Mouse (Mus musculus) hindbrain, embryonic 14.5 days (tissue): ENCODE measurements at regions not wholly inside any gene's neighbourhood (a gene's known extent, or its start where the extent isn't known, plus 50 kb on each side); places are given as distances from the start of the nearest gene placed in this dataset.

Experiments used
- ATAC-seq: fragments of 200-750 bp; cut with Nextera tagmentation; 2 replicates; pipeline ENCODE4 v1.8.0; 2017; ENCODE audit warnings: moderate number of reproducible peaks, mild to moderate bottlenecking, moderate TSS enrichment, moderate library complexity; ENCODE audit not compliant: low FRiP score
- DNase-seq: peaks from one replicate; pipeline ENCODE4 v3.0.0-alpha.2; 2015; ENCODE audit warnings: low spot score
- H3K27ac ChIP-seq: fragments of 300-500 bp; sonication (generic); 2 replicates; pipeline ENCODE4 v1.5.1; 2014; ENCODE audit warnings: mild to moderate bottlenecking, moderate library complexity
- H3K27me3 ChIP-seq: fragments of 300-500 bp; sonication (generic); 2 replicates; pipeline ENCODE4 v1.6.1; 2014; ENCODE audit warnings: mild to moderate bottlenecking, low read length, mixed read lengths; ENCODE audit not compliant: control insufficient read depth, insufficient read depth
- H3K36me3 ChIP-seq: fragments of 300-500 bp; sonication (generic); replicated peaks from 2 replicates; pipeline ENCODE4 v1.6.1; 2014; ENCODE audit not compliant: control insufficient read depth, insufficient read depth
- H3K4me1 ChIP-seq: fragments of 300-500 bp; sonication (generic); replicated peaks from 2 replicates; pipeline ENCODE4 v1.6.1; 2014; ENCODE audit warnings: antibody characterized with exemption, low read length, mixed read lengths; ENCODE audit not compliant: control insufficient read depth, insufficient read depth
- H3K4me2 ChIP-seq: fragments of 300-500 bp; sonication (generic); replicated peaks from 2 replicates; pipeline ENCODE4 v1.6.1; 2014; ENCODE audit warnings: mild to moderate bottlenecking, moderate library complexity
- H3K4me3 ChIP-seq: fragments of 300-500 bp; sonication (generic); replicated peaks from 2 replicates; pipeline ENCODE4 v1.5.1; 2014; ENCODE audit warnings: mild to moderate bottlenecking, low read length
- H3K9ac ChIP-seq: fragments of 300-500 bp; sonication (generic); 2 replicates; pipeline ENCODE4 v1.6.1; 2014
- H3K9me3 ChIP-seq: fragments of 300-500 bp; sonication (generic); 2 replicates; pipeline ENCODE4 v1.6.1; 2016; ENCODE audit warnings: low read length; ENCODE audit not compliant: control insufficient read depth
- WGBS: fragments of 180-500 bp; shearing (Covaris S2); extraction: QIAGEN DNeasy Blood & Tissue Kit; methylation state at CpG from one replicate; pipeline ENCODE4 v1.1.7; 2014; 5-methylcytosine and 5-hydroxymethylcytosine counted together

GRCm38 (mm10) chr14:47876585-47876984 lies 228.3 kb downstream of the Ktn1 start:
- no peaks in the 10 kb centered on the region for H3K27me3 ChIP-seq
- H3K9ac ChIP-seq: no peak overlapping the region
- DNase-seq: no peak
- no peaks in the 10 kb centered on the region for H3K4me1 ChIP-seq
- ATAC-seq: no peak
- H3K27ac ChIP-seq: no peak overlapping the region
- no peaks in the 10 kb centered on the region for H3K36me3 ChIP-seq
- H3K4me2 ChIP-seq: no peak overlapping the region
- 0 out of 2 replicates have a peak, but pooled peaks cover 4% of the 10 kb centered on the region for H3K9me3 ChIP-seq
- 78% methylated on average over 5 of the region's 5 CpGs for WGBS
- H3K4me3 ChIP-seq: no peak overlapping the region

GRCm38 (mm10) chr14:47877167-47877566 lies 228.9 kb downstream of the Ktn1 start:
- Histone ChIP-seq H3K9me3 (0 out of 2 replicates have a peak, but pooled peaks cover 4% of the 10 kb centered on the region), H3K4me1 (no peaks in the 10 kb centered on the region), H3K9ac (no peak overlapping the region), H3K4me3 (no peak overlapping the region), H3K4me2 (no peak overlapping the region), H3K27me3 (no peaks in the 10 kb centered on the region), H3K36me3 (no peaks in the 10 kb centered on the region), H3K27ac (no peak overlapping the region)
- DNase-seq (no peak), ATAC-seq (no peak)
- 93% methylated on average over 3 of the region's 3 CpGs for WGBS

GRCm38 (mm10) chr14:47877771-47878443 lies 229.7 kb downstream of the Ktn1 start:
- no peaks in the 10 kb centered on the region for H3K27me3 ChIP-seq
- no peak overlapping the region for H3K27ac ChIP-seq
- H3K4me2 ChIP-seq: no peak overlapping the region
- H3K9ac ChIP-seq: no peak overlapping the region
- H3K9me3 ChIP-seq: 0 out of 2 replicates have a peak, but pooled peaks cover 4% of the 10 kb centered on the region
- H3K36me3 ChIP-seq: no peaks in the 10 kb centered on the region
- no peak overlapping the region for H3K4me3 ChIP-seq
- no peaks in the 10 kb centered on the region for H3K4me1 ChIP-seq
- WGBS: 93% methylated on average over 5 of the region's 5 CpGs
- no peak for ATAC-seq
- no peak for DNase-seq

GRCm38 (mm10) chr14:47885326-47885725 lies 235.3 kb upstream of the Peli2 start:
- Histone ChIP-seq H3K9me3 (0 out of 2 replicates have a peak, but pooled peaks cover 4% of the 10 kb centered on the region), H3K27ac (no peak overlapping the region), H3K27me3 (no peaks in the 10 kb centered on the region), H3K4me2 (no peak overlapping the region), H3K36me3 (no peaks in the 10 kb centered on the region), H3K4me1 (peaks cover 5% of the 10 kb centered on the region; the same call in 1 of the 2 replicates), H3K9ac (no peak overlapping the region), H3K4me3 (no peak overlapping the region)
- WGBS: 66% methylated on average over 3 of the region's 3 CpGs
- DNase-seq (no peak), ATAC-seq (0 out of 2 replicates have a peak, but pooled peaks have one; percentile 27)

GRCm38 (mm10) chr14:47890251-47891198 lies 230.1 kb upstream of the Peli2 start:
- peak overlapping the region; percentile 11; the same call in 1 of the 2 replicates for H3K27ac ChIP-seq
- no peaks in the 10 kb centered on the region for H3K36me3 ChIP-seq
- DNase-seq: no peak
- peaks cover 17% of the 10 kb centered on the region for H3K4me1 ChIP-seq
- H3K4me2 ChIP-seq: no peak overlapping the region
- no peaks in the 10 kb centered on the region for H3K27me3 ChIP-seq
- no peaks in the 10 kb centered on the region for H3K9me3 ChIP-seq
- WGBS: 48% methylated on average over 9 of the region's 9 CpGs
- H3K9ac ChIP-seq: no peak overlapping the region
- ATAC-seq: peak; percentile 55; the same call in 1 of the 2 replicates
- H3K4me3 ChIP-seq: no peak overlapping the region

GRCm38 (mm10) chr14:47896581-47896980 lies 224.0 kb upstream of the Peli2 start:
- Histone ChIP-seq H3K4me3 (no peak overlapping the region), H3K9ac (no peak overlapping the region), H3K4me1 (peaks cover 3% of the 10 kb centered on the region; the same call in 1 of the 2 replicates), H3K36me3 (no peaks in the 10 kb centered on the region), H3K27me3 (no peaks in the 10 kb centered on the region), H3K4me2 (no peak overlapping the region), H3K9me3 (peaks cover 5% of the 10 kb centered on the region; the same call in 1 of the 2 replicates), H3K27ac (no peak overlapping the region)
- DNase-seq (no peak), ATAC-seq (no peak)
- 80% methylated on average over 3 of the region's 3 CpGs for WGBS

- 86% methylated on average over 5 of the region's 5 CpGs for WGBS
- Histone ChIP-seq H3K4me2 (no peak overlapping the region), H3K27me3 (no peaks in the 10 kb centered on the region), H3K9ac (no peak overlapping the region), H3K4me1 (peaks cover 3% of the 10 kb centered on the region; the same call in 1 of the 2 replicates), H3K9me3 (peaks cover 5% of the 10 kb centered on the region; the same call in 1 of the 2 replicates), H3K36me3 (no peaks in the 10 kb centered on the region), H3K27ac (no peak overlapping the region), H3K4me3 (no peak overlapping the region)
- DNase-seq: no peak
- ATAC-seq: no peak
These were observed 222.6 kb upstream of the Peli2 start for GRCm38 (mm10) chr14:47897907-47898530.

GRCm38 (mm10) chr14:47898605-47899004 lies 222.0 kb upstream of the Peli2 start:
- H3K4me1 ChIP-seq: peaks cover 3% of the 10 kb centered on the region; the same call in 1 of the 2 replicates
- H3K27me3 ChIP-seq: no peaks in the 10 kb centered on the region
- ATAC-seq (no peak), DNase-seq (no peak)
- H3K27ac ChIP-seq: no peak overlapping the region
- H3K36me3 ChIP-seq: no peaks in the 10 kb centered on the region
- no peak overlapping the region for H3K4me2 ChIP-seq
- H3K9ac ChIP-seq: no peak overlapping the region
- peaks cover 5% of the 10 kb centered on the region; the same call in 1 of the 2 replicates for H3K9me3 ChIP-seq
- 84% methylated on average over 4 of the region's 4 CpGs for WGBS
- H3K4me3 ChIP-seq: no peak overlapping the region

- ATAC-seq (no peak), DNase-seq (no peak)
- H3K9me3 ChIP-seq: no peaks in the 10 kb centered on the region
- no peak overlapping the region for H3K4me3 ChIP-seq
- H3K9ac ChIP-seq: no peak overlapping the region
- H3K4me1 ChIP-seq: peaks cover 12% of the 10 kb centered on the region
- H3K27me3 ChIP-seq: no peaks in the 10 kb centered on the region
- H3K27ac ChIP-seq: no peak overlapping the region
- no peak overlapping the region for H3K4me2 ChIP-seq
- H3K36me3 ChIP-seq: no peaks in the 10 kb centered on the region
These were observed 215.3 kb upstream of the Peli2 start for GRCm38 (mm10) chr14:47905334-47905733.
